ENCODE assay signal across 11 mouse cellular contexts in genomic region chr3:129835388-129835934, GRCm38 (mm10). TPM values are rescaled to one million over a fixed set of nuclear protein-coding genes. Genes with fewer than 3 reads are reported as not detected.
DNase-seq lines count a peak whose midpoint lies in the region; ATAC-seq and TF ChIP-seq lines count a peak whose summit lies in the region.
"Had no signal": no experiment of that assay in that cellular context is flagged by ENCODE, and none has a peak within 500 bp of the region (broad histone marks: within the 10 kb centered on the region; RNA-seq: fewer than 3 reads in every experiment).

Gene Cfi, plus strand, starts transcription at chr3:129835884.

- intact Hi-C loops in heart, postnatal 36 days (cut with DNase I) = no loop called here

- peaks cover 6% of the 10 kb centered on the region for H3K4me1 ChIP-seq in testis, adult 2 months (ENCODE audit: control insufficient read depth, insufficient read depth, low read length)
- H3K4me1 ChIP-seq in lung, postnatal 0 days (ENCODE audit: insufficient read depth, low read depth, low read length) = no peaks in the 10 kb centered on the region
- H3K4me1 ChIP-seq: neural tube, embryonic 12.5 days had no signal

- TF ChIP-seq POLR2A in testis, adult 2 months (IDR thresholded peaks at IDR 0.05; ENCODE audit: control insufficient read depth, low read depth, low read length) = no peak

- ATAC-seq in lung, postnatal 0 days = no peak
- no peak for ATAC-seq in granulocyte monocyte progenitor cell, adult 5-6 weeks (replicated peaks; ENCODE audit: poor library complexity, severe bottlenecking)

- no peaks in the 10 kb centered on the region for H3K9me3 ChIP-seq in lung, postnatal 0 days (ENCODE audit: low read length)
- H3K9me3 ChIP-seq: neural tube, embryonic 12.5 days had no signal

- no peak for TF ChIP-seq CTCF in testis, adult 2 months (IDR thresholded peaks at IDR 0.05; ENCODE audit: control insufficient read depth, insufficient read depth, insufficient replicate concordance, low read depth, low read length)
- TF ChIP-seq CTCF in lung, postnatal 0 days (IDR thresholded peaks at IDR 0.05) = no peak

- H3K4me2 ChIP-seq in lung, postnatal 0 days (replicated peaks; ENCODE audit: low read depth, low read length) = peak within 1 kb of the TSS; percentile 49
- H3K4me2 ChIP-seq: neural tube, embryonic 12.5 days had no signal

- peak; percentile 85 for DNase-seq in heart, adult 11 months
- DNase-seq in heart, postnatal 36 days = no peak
- no peak for DNase-seq in testis, postnatal 14 days (ENCODE audit: low spot score)
- DNase-seq in lung, postnatal 0 days (ENCODE audit: low spot score) = peak; percentile 38
- no peak for DNase-seq in ovary, adult 18-20 months (ENCODE audit: low spot score)
- no peak for DNase-seq in right cerebral cortex, postnatal 10 days (ENCODE audit: low spot score in 2 of 2)
- DNase-seq: cerebellum, adult 18-20 months had no signal

- no peak within 1 kb of the TSS for H3K4me3 ChIP-seq in testis, adult 2 months (ENCODE audit: control insufficient read depth, low read depth, low read length)
- peak within 1 kb of the TSS; percentile 22 for H3K4me3 ChIP-seq in lung, postnatal 0 days (ENCODE audit: low read depth, low read length)
- H3K4me3 ChIP-seq: neural tube, embryonic 12.5 days had no signal

- no peak for TF ChIP-seq EP300 in lung, postnatal 0 days (IDR thresholded peaks at IDR 0.05)

- no peaks in the 10 kb centered on the region for H3K36me3 ChIP-seq in testis, adult 2 months (ENCODE audit: control insufficient read depth, insufficient read depth, low read length)
- no peaks in the 10 kb centered on the region for H3K36me3 ChIP-seq in lung, postnatal 0 days (ENCODE audit: insufficient read depth, low read length)
- H3K36me3 ChIP-seq: neural tube, embryonic 12.5 days had no signal

- 0 out of 2 replicates have a peak within 1 kb of the TSS, but pooled peaks have one; percentile 8 for H3K27ac ChIP-seq in testis, adult 2 months (ENCODE audit: control insufficient read depth, insufficient read depth, low read depth, low read length)
- H3K27ac ChIP-seq in lung, postnatal 0 days (ENCODE audit: low read length) = 0 out of 2 replicates have a peak within 1 kb of the TSS, but pooled peaks have one; percentile 26
- H3K27ac ChIP-seq: neural tube, embryonic 12.5 days had no signal

- H3K9ac ChIP-seq in lung, postnatal 0 days (replicated peaks; ENCODE audit: low read depth) = no peak within 1 kb of the TSS
- H3K9ac ChIP-seq: neural tube, embryonic 12.5 days had no signal

- 45% methylated on average over 6 of the region's 6 CpGs for WGBS in lung, postnatal 0 days

- H3K27me3 ChIP-seq in testis, adult 2 months (ENCODE audit: control insufficient read depth, insufficient read depth, low read length) = no peaks in the 10 kb centered on the region
- H3K27me3 ChIP-seq in lung, postnatal 0 days (replicated peaks; ENCODE audit: insufficient read depth, low read length) = no peaks in the 10 kb centered on the region
- H3K27me3 ChIP-seq: neural tube, embryonic 12.5 days had no signal

RNA-seq across cellular contexts. Expression of gene Cfi, which starts in this region (rescaled TPM):
- 1 to 10 TPM in 1 of 2 experiments, under 1 TPM in 1; 0.92 to 1.1 TPM for total RNA-seq in heart, postnatal 36 days (2021)
- 0.14 and 0.20 TPM in 2 replicates for polyA plus RNA-seq in testis, adult 2 months (2012; rRNA removed)
- polyA plus RNA-seq in lung, postnatal 0 days (2015; fragmentation: Nextera tagmentation; extraction: Ambion mirVana) = 1.3 and 1.5 TPM in 2 replicates
- not detected in 2 replicates for total RNA-seq in granulocyte monocyte progenitor cell, adult 5-6 weeks (2014; fragmentation: Nextera tagmentation)
- not detected in 2 replicates for total RNA-seq in granulocyte monocyte progenitor cell, adult 5-6 weeks (2017)
- total RNA-seq: left cerebral cortex, postnatal 25 days had no signal

Comparison
In these comparisons a context has a peak if more than half of its experiments do, and no peak if none do; other contexts are left out.
1. DNase-seq: peak in heart, adult 11 months (single experiment) and lung, postnatal 0 days (single experiment); none in heart, postnatal 36 days (0 of 2), testis, postnatal 14 days (single experiment), ovary, adult 18-20 months (single experiment) and right cerebral cortex, postnatal 10 days (0 of 2).